Mouse (Mus musculus) G1E (cell line): ENCODE measurements around the gene Haus2. TPM values are rescaled to one million over a fixed set of nuclear protein-coding genes. Genes with fewer than 3 reads are reported as not detected.

Source experiments
- ATAC-seq: 2 replicates; pipeline ENCODE4 v1.8.0; 2016; ENCODE audit warnings: mild to moderate bottlenecking; ENCODE audit not compliant: insufficient number of reproducible peaks, poor library complexity, low FRiP score, severe bottlenecking; ENCODE audit errors: extremely low read depth
- DNase-seq: peaks from one replicate; pipeline ENCODE4 v3.0.0; 2012; ENCODE audit warnings: low spot score
- H3K27me3 ChIP-seq: 2 replicates; pipeline ENCODE4 v1.6.1; 2012; ENCODE audit warnings: mild to moderate bottlenecking, low read length, inconsistent platforms; ENCODE audit not compliant: insufficient read depth
- H3K36me3 ChIP-seq: replicated peaks from 2 replicates; pipeline ENCODE3; 2012; ENCODE audit warnings: mild to moderate bottlenecking, inconsistent platforms
- H3K4me1 ChIP-seq: 2 replicates; pipeline ENCODE4 v1.6.1; 2012; ENCODE audit warnings: low read depth, low read length, inconsistent platforms, mixed read lengths; ENCODE audit not compliant: insufficient read depth
- H3K4me3 ChIP-seq: 2 replicates; pipeline ENCODE4 v1.5.1; 2012; ENCODE audit warnings: low read depth, mild to moderate bottlenecking, inconsistent platforms, low read length, moderate library complexity, mixed read lengths
- H3K9me3 ChIP-seq: replicated peaks from 2 replicates; pipeline ENCODE4 v1.6.1; 2012; ENCODE audit warnings: inconsistent platforms
- CTCF ChIP-seq: IDR thresholded peaks from 2 replicates; pipeline ENCODE4 v1.5.1; 2012; ENCODE audit warnings: low read depth, low read length, inconsistent platforms, mixed read lengths
- GATA1 ChIP-seq: IDR thresholded peaks from 2 replicates; pipeline ENCODE4 v1.6.1; 2012; ENCODE audit warnings: borderline replicate concordance, low read length, inconsistent platforms, mixed read lengths
- GATA2 ChIP-seq: IDR thresholded peaks from 2 replicates; pipeline ENCODE4 v1.6.1; 2012; ENCODE audit warnings: low read depth, low read length, inconsistent platforms, borderline replicate concordance
- POLR2AphosphoS5 ChIP-seq: IDR thresholded peaks from 2 replicates; pipeline ENCODE4 v1.6.1; 2012; ENCODE audit warnings: low read depth, low read length, inconsistent platforms; ENCODE audit not compliant: insufficient replicate concordance
- TAL1 ChIP-seq: conservative IDR thresholded peaks from 2 replicates; pipeline ENCODE4 v1.6.1; 2012; ENCODE audit warnings: low read depth, low read length, inconsistent platforms, mixed read lengths
- polyA plus RNA-seq: library from polyadenylated mRNA; stranded (reverse); fragments of >175 nt; gene quantifications from 2 replicates; pipeline ENCODE4 v1.2.3, GENCODE M21; 2012
- total RNA-seq, 2 experiments: library from RNA; stranded (forward) in 1 of 2; stranded (reverse) in 1 of 2; fragments of 200-1000 nt in 1 of 2; fragments of >200 nt in 1 of 2; fragmentation: Nextera tagmentation in 1 of 2; gene quantifications; 2 replicates each; pipeline ENCODE4 v1.2.3; 2014 to 2017

The Haus2 gene
- total and polyA plus RNA-seq, 3 experiments: 3.2 to 30.5 (median 14.6) TPM

DNA sequence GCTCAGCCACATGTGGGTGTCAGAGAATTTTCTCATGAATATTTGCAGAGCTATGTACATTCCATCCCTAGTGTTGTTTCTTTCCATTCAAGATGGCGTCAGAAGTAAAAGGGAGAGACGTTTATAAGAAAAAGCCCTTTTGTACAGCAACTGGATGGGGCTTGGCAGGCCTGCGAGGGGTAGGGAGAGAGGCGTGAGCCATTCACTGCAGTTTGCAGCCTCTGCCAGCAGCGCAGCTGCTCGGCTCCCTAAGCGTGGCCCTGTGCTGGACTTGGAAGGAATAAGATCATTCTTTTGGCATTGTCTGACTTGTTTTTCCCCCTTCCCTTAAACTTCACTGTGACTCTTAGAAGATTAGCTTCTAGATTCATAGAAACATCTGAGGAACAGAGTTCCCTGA lies 34.7 kb downstream of the Haus2 start:
- no peak overlapping the region for H3K4me3 ChIP-seq
- peaks cover 8% of the 10 kb centered on the region for H3K27me3 ChIP-seq
- H3K36me3 ChIP-seq: no peaks in the 10 kb centered on the region
- no peak for TF ChIP-seq GATA2
- no peaks in the 10 kb centered on the region for H3K9me3 ChIP-seq
- H3K4me1 ChIP-seq: peaks cover 16% of the 10 kb centered on the region; the same call in 1 of the 2 replicates
- no peak for DNase-seq
- ATAC-seq: no peak

GRCm38 (mm10) chr2:120646777-120647176 lies 37.6 kb downstream of the Haus2 start:
- H3K9me3 ChIP-seq: no peaks in the 10 kb centered on the region
- peaks cover 14% of the 10 kb centered on the region; the same call in 1 of the 2 replicates for H3K4me1 ChIP-seq
- TF ChIP-seq POLR2AphosphoS5: no peak
- no peak for TF ChIP-seq GATA2
- TF ChIP-seq CTCF: no peak
- TF ChIP-seq TAL1: no peak
- TF ChIP-seq GATA1: no peak
- H3K4me3 ChIP-seq: no peak overlapping the region
- DNase-seq (no peak), ATAC-seq (no peak)
- H3K36me3 ChIP-seq: no peaks in the 10 kb centered on the region
- H3K27me3 ChIP-seq: peaks cover 12% of the 10 kb centered on the region

DNA sequence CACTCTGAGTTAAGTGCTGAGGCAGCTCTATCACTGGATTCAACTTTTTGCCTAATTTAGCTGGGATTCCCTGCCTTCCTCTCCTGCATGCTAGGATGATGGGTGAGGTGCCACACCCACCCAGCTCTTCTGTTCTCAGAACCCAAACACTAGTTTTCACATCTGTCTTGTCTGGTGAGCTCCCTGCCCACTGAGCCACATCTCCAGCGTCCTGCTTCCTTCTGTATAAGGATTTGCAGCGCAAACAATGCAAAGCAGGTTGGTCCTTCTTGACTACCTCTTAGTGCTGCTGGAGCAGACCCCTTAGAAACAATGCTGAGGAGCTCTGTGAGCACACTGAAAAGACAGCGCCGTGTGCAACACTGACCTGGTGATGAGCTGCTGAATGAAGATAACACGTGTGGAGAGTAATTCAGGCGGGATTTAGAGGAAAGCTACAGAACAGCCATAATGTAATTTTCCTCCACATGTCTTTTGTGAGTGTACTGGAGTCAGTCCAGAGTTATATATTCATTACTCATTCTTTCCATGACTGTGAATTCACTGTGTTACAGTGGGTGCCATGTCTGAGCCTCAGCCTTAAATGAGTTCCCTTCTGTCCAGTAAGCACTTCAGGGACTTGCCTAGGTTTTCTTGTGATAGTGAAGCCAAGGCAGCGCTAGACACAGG lies 43.2 kb downstream of the Haus2 start:
- H3K4me3 ChIP-seq: no peak overlapping the region
- peaks cover 28% of the 10 kb centered on the region for H3K4me1 ChIP-seq
- H3K9me3 ChIP-seq: no peaks in the 10 kb centered on the region
- no peak for DNase-seq
- H3K27me3 ChIP-seq: peaks cover 13% of the 10 kb centered on the region; the same call in 1 of the 2 replicates
- TF ChIP-seq CTCF (no peak), GATA2 (no peak), POLR2AphosphoS5 (no peak), GATA1 (no peak), TAL1 (no peak)
- ATAC-seq: no peak
- no peaks in the 10 kb centered on the region for H3K36me3 ChIP-seq

GRCm38 (mm10) chr2:120652925-120653284 lies 43.7 kb downstream of the Haus2 start:
- Histone ChIP-seq H3K9me3 (no peaks in the 10 kb centered on the region), H3K4me1 (peaks cover 31% of the 10 kb centered on the region), H3K27me3 (peaks cover 13% of the 10 kb centered on the region; the same call in 1 of the 2 replicates), H3K36me3 (no peaks in the 10 kb centered on the region), H3K4me3 (no peak overlapping the region)
- DNase-seq (no peak), ATAC-seq (no peak)
- TF ChIP-seq TAL1: no peak
- TF ChIP-seq CTCF: no peak
- no peak for TF ChIP-seq POLR2AphosphoS5
- no peak for TF ChIP-seq GATA2
- no peak for TF ChIP-seq GATA1

GRCm38 (mm10) chr2:120654693-120655092 lies 45.5 kb downstream of the Haus2 start:
- Histone ChIP-seq H3K4me3 (no peak overlapping the region), H3K27me3 (peaks cover 13% of the 10 kb centered on the region; the same call in 1 of the 2 replicates), H3K9me3 (no peaks in the 10 kb centered on the region), H3K36me3 (no peaks in the 10 kb centered on the region), H3K4me1 (peaks cover 44% of the 10 kb centered on the region)
- no peak for DNase-seq
- no peak for TF ChIP-seq CTCF
- no peak for TF ChIP-seq GATA2
- no peak for TF ChIP-seq GATA1
- TF ChIP-seq TAL1: no peak
- no peak for TF ChIP-seq POLR2AphosphoS5
- no peak for ATAC-seq

GRCm38 (mm10) chr2:120655905-120656304 lies 46.7 kb downstream of the Haus2 start:
- Histone ChIP-seq H3K27me3 (peaks cover 13% of the 10 kb centered on the region; the same call in 1 of the 2 replicates), H3K36me3 (no peaks in the 10 kb centered on the region), H3K4me1 (peaks cover 55% of the 10 kb centered on the region), H3K9me3 (no peaks in the 10 kb centered on the region), H3K4me3 (no peak overlapping the region)
- TF ChIP-seq CTCF: no peak
- TF ChIP-seq GATA1: no peak
- DNase-seq (no peak), ATAC-seq (no peak)
